Mouse (Mus musculus) midbrain, embryonic 14.5 days (tissue): ENCODE data around the gene Haus5. TPM values are rescaled to one million over a fixed set of nuclear protein-coding genes. Genes with fewer than 3 reads are reported as not detected.

Experiments used
- polyA plus RNA-seq: library from polyadenylated mRNA; unstranded; fragments of >200 nt; fragmentation: Nextera tagmentation; extraction: Ambion mirVana; gene quantifications from 2 replicates; pipeline ENCODE4 v1.2.1, GENCODE M21; 2014

Gene Haus5
- polyA plus RNA-seq, 1 experiment from 2014 or later = 22.8 TPM

Other genes with a start within 250 kb of the Haus5 start
- 0.58 TPM in 1 of 2 replicates, not detected in the other for gene Hcst, start 245.1 kb downstream of the Haus5 start, polyA plus RNA-seq
- gene Nfkbid, start 243.3 kb downstream of the Haus5 start, polyA plus RNA-seq = 1.4 and 2.3 TPM in 2 replicates
- gene Aplp1, start 219.5 kb downstream of the Haus5 start, polyA plus RNA-seq = 662 and 710 TPM in 2 replicates
- 5.0 and 5.7 TPM in 2 replicates for gene Kirrel2, start 207.3 kb downstream of the Haus5 start, polyA plus RNA-seq
- 0.74 and 1.4 TPM in 2 replicates for gene Nphs1, start 206.7 kb downstream of the Haus5 start, polyA plus RNA-seq
- not detected in 2 replicates for gene Prodh2, start 171.4 kb downstream of the Haus5 start, polyA plus RNA-seq
- gene Arhgap33, start 129.9 kb downstream of the Haus5 start, polyA plus RNA-seq = 101 and 129 TPM in 2 replicates
- gene Hspb6, start 112.8 kb downstream of the Haus5 start, polyA plus RNA-seq = 6.3 and 7.4 TPM in 2 replicates
- 7.4 and 10.9 TPM in 2 replicates for gene Proser3, start 112.7 kb downstream of the Haus5 start, polyA plus RNA-seq
- gene Lin37, start 105.2 kb downstream of the Haus5 start, polyA plus RNA-seq = 49.9 and 59.1 TPM in 2 replicates
- gene U2af1l4, start 101.7 kb downstream of the Haus5 start, polyA plus RNA-seq = 103 and 104 TPM in 2 replicates
- gene Gm49396, start 101.7 kb downstream of the Haus5 start, polyA plus RNA-seq = 8.2 and 11.8 TPM in 2 replicates
- gene Psenen, start 101.4 kb downstream of the Haus5 start, polyA plus RNA-seq = 99.1 and 135 TPM in 2 replicates
- gene Igflr1, start 99.6 kb downstream of the Haus5 start, polyA plus RNA-seq = 2.8 and 5.8 TPM in 2 replicates
- 13.1 and 15.4 TPM in 2 replicates for gene Kmt2b, start 76.3 kb downstream of the Haus5 start, polyA plus RNA-seq
- 0.34 and 0.47 TPM in 2 replicates for gene Zbtb32, start 66.1 kb downstream of the Haus5 start, polyA plus RNA-seq
- 0.15 and 0.20 TPM in 2 replicates for gene Upk1a, start 52.1 kb downstream of the Haus5 start, polyA plus RNA-seq
- gene Cox6b1, start 38.8 kb downstream of the Haus5 start, polyA plus RNA-seq = 999 and 1,303 TPM in 2 replicates
- gene Etv2, start 29.1 kb downstream of the Haus5 start, polyA plus RNA-seq = not detected in 2 replicates
- gene Rbm42, start 14.7 kb downstream of the Haus5 start, polyA plus RNA-seq = 126 and 144 TPM in 2 replicates
- gene Pmis2, start 6.6 kb upstream of the Haus5 start, polyA plus RNA-seq = not detected in 2 replicates
- not detected in 2 replicates for gene 2200002J24Rik, start 33.9 kb upstream of the Haus5 start, polyA plus RNA-seq
- gene Atp4a, start 47.2 kb upstream of the Haus5 start, polyA plus RNA-seq = 0.53 and 1.1 TPM in 2 replicates
- gene Tmem147, start 64.5 kb upstream of the Haus5 start, polyA plus RNA-seq = 238 and 290 TPM in 2 replicates
- gene Gapdhs, start 78.7 kb upstream of the Haus5 start, polyA plus RNA-seq = 0.83 and 1.2 TPM in 2 replicates
- gene Sbsn, start 86.5 kb upstream of the Haus5 start, polyA plus RNA-seq = 0.82 and 3.8 TPM in 2 replicates
- gene Dmkn, start 98.8 kb upstream of the Haus5 start, polyA plus RNA-seq = 0.78 and 0.87 TPM in 2 replicates
- gene Krtdap, start 122.9 kb upstream of the Haus5 start, polyA plus RNA-seq = not detected in 2 replicates
- gene Ffar2, start 158.8 kb upstream of the Haus5 start, polyA plus RNA-seq = 0.11 TPM in 1 of 2 replicates, not detected in the other
- gene Ffar3, start 191.2 kb upstream of the Haus5 start, polyA plus RNA-seq = not detected in 2 replicates
- not detected in 2 replicates for gene Ffar1, start 196.6 kb upstream of the Haus5 start, polyA plus RNA-seq
- gene Cd22, start 215.3 kb upstream of the Haus5 start, polyA plus RNA-seq = not detected in 2 replicates
- gene Mag, start 249.9 kb upstream of the Haus5 start, polyA plus RNA-seq = 1.8 and 2.8 TPM in 2 replicates